ENCODE assay signal across 23 mouse cellular contexts in genomic region chr3:59107439-59107838, GRCm38 (mm10). TPM values are rescaled to one million over a fixed set of nuclear protein-coding genes. Genes with fewer than 3 reads are reported as not detected.
DNase-seq lines count a peak whose midpoint lies in the region; ATAC-seq lines count a peak whose summit lies in the region.
"Had no signal": no experiment of that assay in that cellular context is flagged by ENCODE, and none has a peak within 500 bp of the region (broad histone marks: within the 10 kb centered on the region; RNA-seq: fewer than 3 reads in every experiment).

No protein-coding gene starts in this region.

- H3K27me3 ChIP-seq in heart, embryonic 10.5 days (ENCODE audit: insufficient read depth, poor library complexity, severe bottlenecking) = no peaks in the 10 kb centered on the region
- no peaks in the 10 kb centered on the region for H3K27me3 ChIP-seq in heart, embryonic 12.5 days (replicated peaks)
- H3K27me3 ChIP-seq in midbrain, embryonic 13.5 days = no peaks in the 10 kb centered on the region
- H3K27me3 ChIP-seq in midbrain, embryonic 14.5 days (ENCODE audit: control insufficient read depth, insufficient read depth, low read length) = no peaks in the 10 kb centered on the region
- H3K27me3 ChIP-seq: CH12.LX, Patski had no signal

- H3K4me2 ChIP-seq in heart, embryonic 12.5 days = no peak overlapping the region
- H3K4me2 ChIP-seq in midbrain, embryonic 13.5 days (replicated peaks) = no peak overlapping the region
- no peak overlapping the region for H3K4me2 ChIP-seq in midbrain, embryonic 14.5 days (ENCODE audit: low read length)

- ATAC-seq in heart, embryonic 12.5 days (ENCODE audit: insufficient number of reproducible peaks, low FRiP score) = no peak
- ATAC-seq in midbrain, embryonic 13.5 days = 0 out of 2 replicates have a peak, but pooled peaks have one; percentile 27
- ATAC-seq in midbrain, embryonic 14.5 days (ENCODE audit: low FRiP score, low TSS enrichment) = no peak
- ATAC-seq: activated CD4-positive, CD25-positive, alpha-beta regulatory T cell, adult 4 months; CD4-positive, CD25-positive, alpha-beta regulatory T cell, adult 4 months; Patski had no signal

- no peak overlapping the region for H3K9ac ChIP-seq in heart, embryonic 12.5 days
- H3K9ac ChIP-seq in midbrain, embryonic 13.5 days (replicated peaks) = no peak overlapping the region
- no peak overlapping the region for H3K9ac ChIP-seq in midbrain, embryonic 14.5 days (replicated peaks; ENCODE audit: low read length)

- no peak overlapping the region for H3K4me3 ChIP-seq in heart, embryonic 10.5 days
- H3K4me3 ChIP-seq in heart, embryonic 12.5 days = no peak overlapping the region
- H3K4me3 ChIP-seq in midbrain, embryonic 13.5 days (replicated peaks) = no peak overlapping the region
- no peak overlapping the region for H3K4me3 ChIP-seq in midbrain, embryonic 14.5 days (replicated peaks; ENCODE audit: low read depth, low read length)

- peaks cover 13% of the 10 kb centered on the region for H3K4me1 ChIP-seq in heart, embryonic 10.5 days
- peaks cover 17% of the 10 kb centered on the region for H3K4me1 ChIP-seq in heart, embryonic 12.5 days (replicated peaks)
- 0 out of 2 replicates have a peak, but pooled peaks cover 2% of the 10 kb centered on the region for H3K4me1 ChIP-seq in midbrain, embryonic 13.5 days (replicated peaks)
- no peaks in the 10 kb centered on the region for H3K4me1 ChIP-seq in midbrain, embryonic 14.5 days (ENCODE audit: control insufficient read depth, insufficient read depth, low read length)

- no peak overlapping the region for H3K27ac ChIP-seq in heart, embryonic 10.5 days
- no peak overlapping the region for H3K27ac ChIP-seq in heart, embryonic 12.5 days (ENCODE audit: poor library complexity, severe bottlenecking)
- no peak overlapping the region for H3K27ac ChIP-seq in midbrain, embryonic 13.5 days
- no peak overlapping the region for H3K27ac ChIP-seq in midbrain, embryonic 14.5 days (replicated peaks; ENCODE audit: low read depth, low read length)

- 89% methylated on average over 4 of the region's 4 CpGs for WGBS in heart, embryonic 10.5 days
- WGBS in heart, embryonic 12.5 days = 86% methylated on average over 4 of the region's 4 CpGs
- 97% methylated on average over 4 of the region's 4 CpGs for WGBS in midbrain, embryonic 13.5 days
- WGBS in midbrain, embryonic 14.5 days = 96% methylated on average over 4 of the region's 4 CpGs

- H3K36me3 ChIP-seq in heart, embryonic 10.5 days = no peaks in the 10 kb centered on the region
- no peaks in the 10 kb centered on the region for H3K36me3 ChIP-seq in heart, embryonic 12.5 days
- no peaks in the 10 kb centered on the region for H3K36me3 ChIP-seq in midbrain, embryonic 13.5 days
- no peaks in the 10 kb centered on the region for H3K36me3 ChIP-seq in midbrain, embryonic 14.5 days (ENCODE audit: control insufficient read depth, insufficient read depth, low read length)
- H3K36me3 ChIP-seq: G1E had no signal

- no peaks in the 10 kb centered on the region for H3K9me3 ChIP-seq in heart, embryonic 10.5 days
- H3K9me3 ChIP-seq in heart, embryonic 12.5 days (replicated peaks) = no peaks in the 10 kb centered on the region
- no peaks in the 10 kb centered on the region for H3K9me3 ChIP-seq in midbrain, embryonic 13.5 days
- H3K9me3 ChIP-seq in midbrain, embryonic 14.5 days (ENCODE audit: control insufficient read depth, low read length) = no peaks in the 10 kb centered on the region
- H3K9me3 ChIP-seq: G1E had no signal

- DNase-seq in heart, adult 11 months = peak; percentile 59
- DNase-seq in heart, adult 9 months (ENCODE audit: low spot score in 2 of 2) = no peak
- peak; percentile 64 for DNase-seq in heart, embryonic 10.5 days (ENCODE audit: low spot score)
- no peak for DNase-seq in midbrain, embryonic 14.5 days
- DNase-seq: adrenal gland, adult 2 months; adrenal gland, adult 8-10 months; adrenal gland, postnatal 10 days; adrenal gland, postnatal 14 days; adrenal gland, postnatal 25 days; adrenal gland, postnatal 36 days; B cell, adult 2 months; cerebellum, adult 11 months; cerebellum, adult 11-12 months; cerebellum, adult 18-20 months had no signal

RNA-seq across cellular contexts. Expression of gene Gpr171, which starts 5.8 kb away (rescaled TPM):
- polyA plus RNA-seq in heart, embryonic 10.5 days (2016; fragmentation: Nextera tagmentation; extraction: Ambion mirVana) = 0.89 and 1.7 TPM in 2 replicates
- 1.6 TPM in 2 replicates for polyA plus RNA-seq in heart, embryonic 12.5 days (2016; fragmentation: Nextera tagmentation; extraction: Ambion mirVana)
- polyA plus RNA-seq in midbrain, embryonic 13.5 days (2015; fragmentation: Nextera tagmentation; extraction: Ambion mirVana) = 0.82 and 1.2 TPM in 2 replicates
- polyA plus RNA-seq in midbrain, embryonic 14.5 days (2014; fragmentation: Nextera tagmentation; extraction: Ambion mirVana) = 0.78 and 1.3 TPM in 2 replicates
- polyA plus RNA-seq: adrenal gland, adult 2 months; brain, embryonic 14.5 days; C2C12; G1E; Patski had no signal

RNA-seq across cellular contexts. Expression of gene P2ry14, which starts 46.0 kb away (rescaled TPM):
- 1.4 and 3.4 TPM in 2 replicates for polyA plus RNA-seq in heart, embryonic 10.5 days (2016; fragmentation: Nextera tagmentation; extraction: Ambion mirVana)
- polyA plus RNA-seq in heart, embryonic 12.5 days (2016; fragmentation: Nextera tagmentation; extraction: Ambion mirVana) = 1.1 and 1.8 TPM in 2 replicates
- 1.9 and 2.4 TPM in 2 replicates for polyA plus RNA-seq in midbrain, embryonic 13.5 days (2015; fragmentation: Nextera tagmentation; extraction: Ambion mirVana)
- 2.9 and 4.1 TPM in 2 replicates for polyA plus RNA-seq in midbrain, embryonic 14.5 days (2014; fragmentation: Nextera tagmentation; extraction: Ambion mirVana)
- polyA plus RNA-seq: C2C12, G1E had no signal

Comparison
In these comparisons a context has a peak if more than half of its experiments do, and no peak if none do; other contexts are left out.
1. DNase-seq: peak in heart, adult 11 months (single experiment) and heart, embryonic 10.5 days (single experiment); none in heart, adult 9 months (0 of 2) and midbrain, embryonic 14.5 days (single experiment).